Mouse (Mus musculus): ENCODE results near the gene Mia2.

Mia2 gene

GRCm38 (mm10) chr12:59095104-59096025 is at the start of gene Mia2:
TSS of gene Mia2 (plus strand) at chr12:59095799.
- TF ChIP-seq GATA4 (IDR thresholded peaks at IDR 0.05; ENCODE audit: insufficient replicate concordance, low read length) = no peak

GRCm38 (mm10) chr12:59052470-59052869 is 43.1 kb upstream of the Mia2 start:
- TF ChIP-seq GATA4 (IDR thresholded peaks at IDR 0.05; ENCODE audit: insufficient replicate concordance, low read length) = no peak

- no peak for TF ChIP-seq GATA4 (IDR thresholded peaks at IDR 0.05; ENCODE audit: insufficient replicate concordance, low read length)
Observed at GRCm38 (mm10) chr12:59053166-59053565, 42.4 kb upstream of the Mia2 start.

- no peak for TF ChIP-seq GATA4 (IDR thresholded peaks at IDR 0.05; ENCODE audit: insufficient replicate concordance, low read length)
Observed at GRCm38 (mm10) chr12:59053976-59054375, 41.6 kb upstream of the Mia2 start.

DNA sequence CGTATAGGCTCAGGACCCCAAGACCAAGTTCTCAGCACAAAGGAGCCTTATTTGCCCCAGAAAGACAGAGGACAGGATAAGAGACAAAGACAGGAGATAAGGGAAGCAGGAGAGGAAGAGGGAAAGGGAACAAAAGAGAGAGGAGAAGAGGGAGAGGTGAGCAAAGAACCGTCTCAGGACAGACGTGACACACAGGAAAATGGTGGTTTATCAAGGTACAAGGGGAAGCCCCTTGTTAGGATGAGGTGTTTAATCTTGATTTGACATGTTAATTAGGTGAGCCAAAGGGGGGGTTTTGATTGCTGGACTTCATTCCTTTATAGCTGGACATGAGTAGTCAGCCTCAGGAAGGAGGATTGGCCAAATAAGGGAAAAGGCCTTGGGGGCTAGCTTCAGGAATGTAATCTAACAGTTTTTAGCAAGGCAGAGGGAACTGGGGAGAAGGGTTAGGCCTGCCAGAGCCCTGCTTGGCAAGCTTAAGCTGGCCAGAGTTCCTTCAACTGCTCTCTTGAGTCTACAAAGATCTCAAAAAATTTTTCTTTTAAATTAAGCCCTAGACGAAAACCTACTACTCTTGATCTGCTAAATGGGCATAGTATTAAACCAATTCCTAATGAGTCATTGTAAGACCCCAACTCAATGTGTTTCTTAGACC is 40.3 kb upstream of the Mia2 start:
- TF ChIP-seq GATA4 (IDR thresholded peaks at IDR 0.05; ENCODE audit: insufficient replicate concordance, low read length) = no peak

DNA sequence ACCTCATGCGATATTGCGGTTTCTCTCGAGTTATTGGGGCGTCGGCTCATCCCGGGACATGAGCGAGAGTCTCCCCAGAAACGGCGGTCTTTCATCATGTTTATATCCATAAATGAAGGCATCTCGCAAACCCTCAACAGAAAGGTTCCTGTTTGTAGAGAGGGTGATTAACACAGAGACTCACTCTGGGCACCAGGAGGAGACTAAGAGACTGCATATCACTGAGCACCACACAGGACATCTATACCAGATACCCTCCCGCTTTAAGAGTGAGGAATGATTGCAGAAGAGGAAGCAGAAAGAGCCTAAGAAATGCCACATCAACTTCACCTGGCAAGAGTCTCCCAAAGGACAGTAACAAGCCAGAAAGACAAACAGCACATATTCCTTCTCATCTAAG is 39.4 kb upstream of the Mia2 start:
- TF ChIP-seq GATA4 (IDR thresholded peaks at IDR 0.05; ENCODE audit: insufficient replicate concordance, low read length) = no peak

- TF ChIP-seq GATA4 (IDR thresholded peaks at IDR 0.05; ENCODE audit: insufficient replicate concordance, low read length) = no peak
Observed at GRCm38 (mm10) chr12:59060322-59060721, 35.3 kb upstream of the Mia2 start.

DNA sequence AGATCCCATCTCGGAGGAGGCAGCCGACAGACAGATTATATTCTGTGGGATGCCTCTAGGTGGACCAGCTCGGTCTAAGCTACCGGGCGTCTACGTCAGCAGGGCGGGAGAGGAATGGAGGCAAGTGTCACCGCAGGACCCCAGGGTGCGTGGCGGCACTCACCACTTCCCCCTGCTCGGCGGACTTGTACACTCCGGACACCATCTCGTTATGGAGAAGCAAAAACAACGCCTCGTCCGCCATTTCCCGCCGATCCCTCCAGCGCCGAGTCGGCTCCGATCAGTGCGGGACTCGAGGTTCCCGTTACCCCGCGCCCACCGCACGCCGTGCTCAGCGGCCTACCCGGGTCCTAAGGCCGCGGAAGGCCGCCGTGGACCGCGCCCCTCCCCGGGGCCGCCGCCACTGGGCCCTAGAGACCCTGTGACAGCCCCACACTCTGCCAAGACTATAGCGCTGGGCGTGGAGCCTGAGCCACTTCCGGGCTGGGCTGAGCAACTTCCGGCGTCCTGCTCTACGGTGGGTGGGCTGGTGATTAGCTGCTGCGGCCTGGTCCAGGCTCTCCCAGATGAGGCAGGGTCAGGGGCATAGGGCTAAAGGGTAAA is 34.5 kb upstream of the Mia2 start, which contains the start of gene Trappc6b:
Gene Trappc6b, minus strand, starts transcription at position 480 of the 603 bp plus-strand sequence.
- TF ChIP-seq GATA4 (IDR thresholded peaks at IDR 0.05; ENCODE audit: insufficient replicate concordance, low read length) = peak; percentile 63; the same call in 1 of the 2 replicates

GRCm38 (mm10) chr12:59064837-59065236 is 30.8 kb upstream of the Mia2 start:
- TF ChIP-seq GATA4 (IDR thresholded peaks at IDR 0.05; ENCODE audit: insufficient replicate concordance, low read length) = no peak

GRCm38 (mm10) chr12:59065776-59066175 is 29.8 kb upstream of the Mia2 start:
- TF ChIP-seq GATA4 (IDR thresholded peaks at IDR 0.05; ENCODE audit: insufficient replicate concordance, low read length) = no peak

DNA sequence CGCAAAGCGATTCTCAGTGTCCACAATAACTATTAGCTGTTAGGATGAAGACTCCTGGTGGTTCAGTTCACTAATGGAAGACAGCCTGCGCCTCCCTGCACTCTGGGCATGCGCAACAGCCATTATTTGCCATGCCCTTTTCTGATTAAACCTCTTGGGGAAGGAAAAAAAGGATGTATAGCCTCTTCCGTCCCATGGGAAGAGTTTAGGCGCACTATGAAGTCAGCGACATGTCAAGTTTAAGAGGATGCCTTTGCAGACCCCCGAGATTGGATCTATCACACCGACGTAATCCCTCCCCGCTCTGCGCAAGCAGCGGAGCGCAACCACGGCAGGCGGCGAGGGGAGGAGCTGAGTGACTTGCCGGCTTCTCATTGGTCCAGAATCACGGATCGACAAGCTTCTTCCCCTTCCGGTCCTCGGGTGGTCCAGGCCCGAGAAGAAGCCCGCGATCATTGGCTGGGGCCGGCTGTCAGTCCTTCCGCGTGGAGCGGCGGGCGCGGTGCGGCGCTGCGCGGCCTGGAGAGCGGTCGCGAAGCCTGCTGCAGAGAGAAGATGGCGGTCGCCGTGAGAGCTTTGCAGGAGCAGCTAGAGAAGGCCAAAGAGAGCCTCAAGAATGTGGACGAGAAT is 29.0 kb upstream of the Mia2 start, which contains the start of gene Pnn:
Gene Pnn, plus strand, starts transcription at position 437 of the 630 bp plus-strand sequence.
- TF ChIP-seq GATA4 (IDR thresholded peaks at IDR 0.05; ENCODE audit: insufficient replicate concordance, low read length) = no peak; the same call in 1 of the 2 replicates

DNA sequence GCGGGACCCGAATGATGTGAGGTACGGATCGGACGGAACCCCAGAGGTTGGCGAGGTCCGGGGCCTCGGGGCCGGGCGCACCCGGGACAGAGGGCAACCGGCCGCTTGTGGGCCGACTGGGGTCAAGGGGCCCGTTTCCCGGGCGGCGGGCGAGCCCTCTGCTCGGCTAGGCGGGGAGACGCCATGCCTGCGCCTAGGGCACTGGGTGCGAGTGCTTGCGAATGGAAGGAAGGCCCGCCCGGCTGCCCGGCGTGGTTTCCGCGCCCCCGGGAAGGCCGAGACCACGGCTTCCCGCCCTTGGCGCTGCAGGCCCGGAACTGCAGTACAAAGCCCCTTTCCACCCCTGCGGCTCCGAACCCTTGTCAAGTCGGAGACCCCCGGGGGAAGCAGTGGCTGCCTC is 28.5 kb upstream of the Mia2 start:
- no peak for TF ChIP-seq GATA4 (IDR thresholded peaks at IDR 0.05; ENCODE audit: insufficient replicate concordance, low read length)

DNA sequence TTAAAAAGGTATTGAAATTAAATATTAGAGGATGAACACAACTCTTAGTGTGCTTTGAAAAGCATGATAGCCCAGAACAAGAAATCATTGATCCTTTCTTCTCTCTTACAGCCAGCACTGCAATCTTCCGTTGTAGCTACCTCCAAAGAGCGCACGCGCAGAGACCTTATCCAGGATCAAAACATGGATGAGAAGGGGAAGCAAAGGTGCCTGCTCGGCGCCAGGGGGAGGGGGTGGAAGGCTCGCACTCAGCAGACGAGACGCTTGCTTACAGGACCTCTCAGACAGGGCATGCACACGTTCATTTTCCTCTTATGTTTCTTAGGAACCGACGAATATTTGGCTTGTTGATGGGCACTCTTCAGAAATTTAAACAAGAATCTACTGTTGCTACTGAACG is 26.8 kb upstream of the Mia2 start:
- TF ChIP-seq GATA4 (IDR thresholded peaks at IDR 0.05; ENCODE audit: insufficient replicate concordance, low read length) = no peak

DNA sequence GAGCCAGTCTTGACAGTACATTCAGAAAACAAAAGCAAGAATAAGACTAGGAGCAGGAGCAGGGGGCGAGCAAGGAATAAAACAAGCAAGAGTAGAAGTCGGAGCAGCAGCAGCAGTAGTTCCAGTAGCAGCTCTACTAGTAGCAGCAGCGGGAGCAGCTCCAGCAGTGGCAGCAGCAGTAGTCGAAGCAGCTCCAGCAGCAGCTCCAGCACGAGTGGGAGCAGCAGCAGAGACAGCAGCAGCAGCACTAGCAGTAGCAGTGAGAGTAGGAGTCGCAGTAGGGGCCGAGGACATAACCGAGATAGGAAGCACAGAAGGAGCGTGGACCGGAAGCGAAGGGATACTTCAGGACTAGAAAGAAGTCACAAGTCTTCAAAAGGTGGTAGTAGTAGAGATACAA is 23.3 kb upstream of the Mia2 start:
- TF ChIP-seq GATA4 (IDR thresholded peaks at IDR 0.05; ENCODE audit: insufficient replicate concordance, low read length) = no peak

GRCm38 (mm10) chr12:59074052-59074451 is 21.5 kb upstream of the Mia2 start:
- no peak for TF ChIP-seq GATA4 (IDR thresholded peaks at IDR 0.05; ENCODE audit: insufficient replicate concordance, low read length)

Measured in liver, adult (tissue).